Mouse (Mus musculus): ENCODE data around the gene Ywhag.

Gene Ywhag

GRCm38 (mm10) chr5:135934481-135935175 lies at the start of gene Ywhag:
TSS of gene Ywhag (minus strand) at chr5:135934616.
- DNase-seq (ENCODE audit: low spot score) = peak; percentile 96

- DNase-seq (ENCODE audit: low spot score) = no peak
Measured at GRCm38 (mm10) chr5:135982398-135982797, 48.0 kb upstream of the Ywhag start.

- DNase-seq (ENCODE audit: low spot score) = no peak
Measured at GRCm38 (mm10) chr5:135979904-135980303, 45.5 kb upstream of the Ywhag start, which contains the start of gene Zp3. TSS of gene Zp3 (plus strand) at chr5:135980099.

GRCm38 (mm10) chr5:135979381-135979780 lies 45.0 kb upstream of the Ywhag start:
- no peak for DNase-seq (ENCODE audit: low spot score)

GRCm38 (mm10) chr5:135975893-135976668 lies 41.7 kb upstream of the Ywhag start:
- DNase-seq (ENCODE audit: low spot score) = no peak

- no peak for DNase-seq (ENCODE audit: low spot score)
Measured at GRCm38 (mm10) chr5:135974365-135974764, 39.9 kb upstream of the Ywhag start, which contains the start of gene Ssc4d. TSS of gene Ssc4d (minus strand) at chr5:135974531.

GRCm38 (mm10) chr5:135971876-135972275 lies 37.5 kb upstream of the Ywhag start:
- DNase-seq (ENCODE audit: low spot score) = no peak

- DNase-seq (ENCODE audit: low spot score) = no peak
Measured at GRCm38 (mm10) chr5:135970247-135970646, 35.8 kb upstream of the Ywhag start.

GRCm38 (mm10) chr5:135968781-135969180 lies 34.4 kb upstream of the Ywhag start:
- peak; percentile 63 for DNase-seq (ENCODE audit: low spot score)

- DNase-seq (ENCODE audit: low spot score) = no peak
Measured at GRCm38 (mm10) chr5:135966866-135967265, 32.5 kb upstream of the Ywhag start.

GRCm38 (mm10) chr5:135965501-135965930 lies 31.1 kb upstream of the Ywhag start:
- DNase-seq (ENCODE audit: low spot score) = no peak

GRCm38 (mm10) chr5:135963280-135963627 lies 28.8 kb upstream of the Ywhag start:
- no peak for DNase-seq (ENCODE audit: low spot score)

GRCm38 (mm10) chr5:135962492-135963279 lies 28.3 kb upstream of the Ywhag start:
- peak; percentile 98 for DNase-seq (ENCODE audit: low spot score)

- no peak for DNase-seq (ENCODE audit: low spot score)
Measured at GRCm38 (mm10) chr5:135962125-135962491, 27.7 kb upstream of the Ywhag start.

GRCm38 (mm10) chr5:135960909-135961635 lies 26.7 kb upstream of the Ywhag start:
- no peak for DNase-seq (ENCODE audit: low spot score)

- no peak for DNase-seq (ENCODE audit: low spot score)
Measured at GRCm38 (mm10) chr5:135959911-135960310, 25.5 kb upstream of the Ywhag start.

- DNase-seq (ENCODE audit: low spot score) = no peak
Measured at GRCm38 (mm10) chr5:135958367-135958766, 24.0 kb upstream of the Ywhag start.

- peak; percentile 95 for DNase-seq (ENCODE audit: low spot score)
Measured at GRCm38 (mm10) chr5:135957207-135957974, 23.0 kb upstream of the Ywhag start.

- DNase-seq (ENCODE audit: low spot score) = no peak
Measured at GRCm38 (mm10) chr5:135956300-135957206, 22.1 kb upstream of the Ywhag start.

GRCm38 (mm10) chr5:135952830-135953229 lies 18.4 kb upstream of the Ywhag start:
- DNase-seq (ENCODE audit: low spot score) = no peak
